Mouse (Mus musculus): ENCODE results near the gene Ggt6.

Gene Ggt6

DNA sequence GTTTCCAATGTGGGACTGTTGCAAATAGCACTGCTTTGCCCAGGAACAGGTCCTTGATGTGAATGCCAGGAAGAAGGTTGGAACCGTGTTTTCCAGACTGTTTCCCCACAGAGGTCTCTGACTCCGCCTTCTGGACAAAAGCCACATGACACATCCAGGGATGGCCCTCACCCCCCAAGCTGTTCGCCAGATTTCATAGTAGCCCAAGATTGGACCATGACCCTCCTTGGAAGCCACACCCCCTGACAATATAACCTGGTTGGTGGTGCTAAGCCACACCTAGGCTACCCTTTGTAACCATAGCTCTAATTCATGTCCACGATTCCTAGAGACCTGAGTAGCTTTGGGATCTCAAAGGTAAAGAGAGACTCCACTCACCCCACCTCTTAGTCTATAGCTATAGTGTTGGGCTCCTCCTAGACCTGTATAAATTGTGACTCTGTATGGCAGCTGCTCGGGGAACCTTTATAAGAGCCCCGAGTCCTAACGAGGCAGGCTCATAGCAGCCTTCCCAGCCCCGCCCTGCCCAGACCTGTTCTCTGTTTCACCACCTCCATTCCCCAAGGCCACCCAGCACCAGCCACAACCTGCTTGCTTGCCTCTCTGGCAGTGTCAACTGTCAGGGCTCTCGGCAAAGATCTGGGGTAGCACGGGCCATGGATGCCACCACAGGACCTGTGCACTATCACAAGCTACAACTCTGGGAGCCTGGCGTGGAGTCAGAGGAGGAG is at the start of gene Ggt6:
Ggt6 (plus strand) TSS at position 564 of the 731 bp plus-strand sequence.
- no peak for DNase-seq (ENCODE audit: low read depth)

DNA sequence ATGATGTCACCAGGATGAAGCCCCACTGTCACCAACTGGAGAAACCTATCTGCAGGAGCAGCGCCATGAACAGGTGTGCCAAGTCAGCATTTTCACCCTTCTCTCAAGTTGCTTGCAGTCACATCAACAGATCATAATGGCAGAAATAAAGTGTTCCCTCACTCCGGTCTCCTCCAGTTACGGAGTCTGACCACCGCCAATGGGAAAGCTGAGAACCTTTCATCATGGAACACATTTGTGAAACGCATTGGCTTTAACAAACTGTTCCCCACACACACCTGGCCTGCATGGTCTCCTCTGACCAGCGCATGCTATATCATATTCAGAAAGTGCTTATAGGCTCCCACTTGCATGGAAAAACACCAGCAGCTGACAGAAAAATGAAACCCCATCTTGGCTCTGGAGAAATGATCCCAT is 47.2 kb upstream of the Ggt6 start:
- DNase-seq (ENCODE audit: low read depth): no peak

DNA sequence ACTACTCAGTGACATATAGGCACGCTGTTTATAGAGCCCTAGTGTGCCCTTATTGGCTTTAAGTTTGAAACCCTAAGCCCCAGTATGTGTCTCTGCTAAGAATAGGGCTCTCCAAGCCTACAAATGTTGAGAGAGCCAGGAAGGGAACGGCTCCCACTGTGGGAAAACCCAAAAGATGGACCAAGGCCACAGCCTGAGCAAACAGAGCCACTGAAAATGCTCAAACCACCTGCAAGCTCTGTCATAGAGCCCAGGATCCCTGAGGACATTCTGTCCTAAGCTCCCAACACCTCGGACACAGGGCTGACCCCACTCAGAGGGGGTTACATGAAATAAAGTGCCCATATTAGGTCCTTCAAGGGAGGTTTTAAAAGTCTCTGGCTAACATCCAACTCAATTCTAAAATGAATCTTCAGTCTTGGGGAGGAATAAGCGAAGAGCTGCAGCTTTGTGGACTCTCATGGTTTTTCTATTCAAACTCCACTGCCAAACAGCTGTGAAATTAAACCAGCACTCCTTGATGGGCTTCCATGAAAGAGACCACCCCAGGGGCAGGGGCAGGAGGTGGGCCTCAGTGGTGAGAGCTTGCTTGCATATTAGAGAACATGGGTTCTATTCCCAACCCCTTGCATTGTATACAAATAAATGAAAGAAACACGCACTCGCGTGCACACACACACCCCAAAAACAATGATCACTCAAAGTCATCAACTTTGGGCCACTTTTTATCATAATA is 45.8 kb upstream of the Ggt6 start:
- DNase-seq (ENCODE audit: low read depth): no peak

DNA sequence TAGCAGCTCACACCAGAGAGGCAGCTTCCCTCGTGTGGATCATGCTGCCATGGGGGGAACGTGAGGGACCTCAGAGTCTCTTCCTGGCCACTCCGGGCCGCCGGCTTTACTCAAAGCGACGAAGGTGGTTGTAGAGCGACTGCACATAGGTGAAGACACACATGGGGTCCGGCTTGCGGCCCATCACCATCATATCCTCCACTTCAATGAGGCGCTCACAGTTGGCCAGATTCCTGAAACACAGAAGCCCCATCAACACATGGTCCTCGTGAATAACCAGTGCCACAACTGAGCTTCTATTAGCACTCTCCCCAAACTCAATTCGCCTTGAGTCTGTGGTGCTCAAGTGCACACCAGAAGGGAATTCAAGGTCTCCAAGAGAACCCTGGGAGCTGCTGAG is 44.1 kb upstream of the Ggt6 start:
- no peak for DNase-seq (ENCODE audit: low read depth)

DNA sequence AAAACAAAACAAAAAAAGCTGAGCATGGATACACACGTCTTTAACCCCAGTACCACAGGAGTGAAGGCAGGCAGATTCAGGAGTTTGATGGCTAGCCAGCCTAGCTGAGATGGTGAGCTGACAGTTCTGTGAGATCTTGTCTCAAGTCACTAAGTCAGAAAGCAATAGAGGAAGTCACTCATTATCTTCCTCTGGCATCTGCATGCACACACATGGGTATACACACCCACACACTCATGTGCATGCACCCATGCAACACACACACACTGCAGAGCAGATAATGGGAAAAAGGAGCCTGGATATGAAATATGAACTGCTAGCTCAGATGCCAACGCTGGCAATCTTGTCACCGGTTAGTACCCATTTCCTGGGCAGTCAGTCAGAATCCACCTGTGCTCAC is 42.1 kb upstream of the Ggt6 start:
- DNase-seq (ENCODE audit: low read depth): no peak

DNA sequence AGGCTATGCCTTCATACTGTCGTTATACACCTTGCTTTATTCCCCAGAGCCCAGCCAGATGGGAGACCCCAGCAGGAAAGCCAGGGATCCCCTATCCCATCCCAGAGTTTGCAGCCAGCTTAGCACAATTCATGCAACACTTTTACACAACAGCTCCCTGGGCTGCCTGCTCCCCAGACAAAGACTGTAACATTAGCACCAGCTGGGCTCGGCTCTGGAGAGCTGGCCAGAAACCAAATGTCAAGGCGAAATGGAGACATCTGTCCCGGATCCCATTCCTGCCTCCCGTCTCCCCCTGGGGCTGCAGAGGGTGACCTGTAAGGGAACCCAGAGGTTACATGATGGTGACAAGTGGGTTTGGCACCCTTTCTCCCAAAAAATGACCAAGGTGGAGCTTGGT is 41.7 kb upstream of the Ggt6 start:
- DNase-seq (ENCODE audit: low read depth): no peak

DNA sequence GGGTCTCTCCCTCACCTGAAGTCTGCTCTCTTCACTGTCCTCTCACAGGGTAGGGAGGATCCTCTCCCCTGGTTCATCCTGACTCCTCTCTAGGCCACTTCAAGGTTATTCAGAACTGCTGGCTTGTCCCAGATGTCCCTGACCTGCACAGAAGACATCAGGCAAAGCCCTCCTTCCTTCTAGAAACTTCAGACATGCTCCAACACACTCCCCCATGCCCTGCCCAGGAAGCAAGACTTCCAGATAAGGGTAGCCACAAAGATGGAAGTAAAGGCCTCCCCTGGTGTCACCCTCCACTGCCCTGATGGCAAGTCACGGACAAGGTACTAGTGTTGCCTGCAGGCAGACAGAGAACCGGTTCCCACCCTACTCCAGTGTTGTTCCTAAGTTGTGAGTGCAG is 40.6 kb upstream of the Ggt6 start:
- no peak for DNase-seq (ENCODE audit: low read depth)

DNA sequence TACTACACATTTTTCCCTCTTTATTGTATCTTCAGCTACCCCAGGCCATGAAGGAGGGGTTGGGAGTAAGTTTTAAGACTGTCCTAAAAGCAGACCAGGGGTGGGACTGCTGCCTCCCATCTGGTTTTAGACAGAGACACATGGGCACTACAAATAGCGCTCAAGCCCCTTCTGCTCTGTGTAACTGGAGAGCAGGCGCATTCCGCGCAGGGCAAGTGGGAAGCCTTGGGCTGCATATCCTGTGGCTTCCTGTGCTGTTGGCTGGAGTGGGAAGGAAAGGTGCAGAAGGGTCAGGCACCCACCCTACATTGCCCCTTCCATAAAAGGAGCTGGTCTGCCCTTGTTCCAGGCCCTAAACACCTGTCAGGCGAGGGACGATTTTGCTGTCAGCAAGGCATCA is 39.7 kb upstream of the Ggt6 start:
- no peak for DNase-seq (ENCODE audit: low read depth)

DNA sequence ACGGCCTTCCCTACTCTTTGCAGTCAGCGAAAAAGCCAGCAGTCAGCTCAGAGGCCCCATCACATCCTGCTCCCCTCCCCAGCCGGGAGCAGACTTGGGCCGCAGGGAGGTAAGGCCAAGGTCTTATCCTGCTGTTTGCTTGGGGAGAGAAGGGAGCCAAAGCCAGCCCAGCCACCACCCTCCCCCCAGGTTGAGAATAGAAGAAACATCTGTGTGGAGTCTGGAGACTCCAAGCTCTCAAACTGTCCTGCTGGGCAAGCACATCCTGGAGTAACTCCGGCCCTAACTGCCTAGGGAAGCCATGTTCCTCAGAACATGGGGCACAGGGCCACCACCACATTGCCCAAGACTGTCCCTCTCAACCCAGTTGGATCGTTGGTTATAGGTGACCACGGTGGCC is 38.7 kb upstream of the Ggt6 start:
- DNase-seq (ENCODE audit: low read depth): no peak

DNA sequence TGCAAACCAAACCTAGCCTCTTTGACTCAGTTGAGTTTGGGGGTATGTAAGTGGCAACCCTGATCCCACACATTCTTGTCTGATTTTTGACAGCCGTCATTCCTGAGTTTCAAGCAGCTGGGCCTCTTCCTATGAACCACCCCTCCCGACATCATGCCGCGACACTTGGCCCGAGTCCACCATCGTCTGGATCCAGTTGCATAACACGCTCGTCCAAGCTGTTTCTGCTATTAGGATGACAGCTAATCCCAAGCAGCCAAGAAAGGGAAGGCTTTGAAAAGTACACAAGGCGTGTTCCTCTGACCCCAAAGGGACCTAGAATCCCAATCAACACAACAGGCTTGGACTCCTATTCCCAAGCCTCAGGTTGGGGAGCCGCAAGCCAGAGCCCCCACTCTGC is 38.3 kb upstream of the Ggt6 start:
- DNase-seq (ENCODE audit: low read depth): peak; percentile 16

DNA sequence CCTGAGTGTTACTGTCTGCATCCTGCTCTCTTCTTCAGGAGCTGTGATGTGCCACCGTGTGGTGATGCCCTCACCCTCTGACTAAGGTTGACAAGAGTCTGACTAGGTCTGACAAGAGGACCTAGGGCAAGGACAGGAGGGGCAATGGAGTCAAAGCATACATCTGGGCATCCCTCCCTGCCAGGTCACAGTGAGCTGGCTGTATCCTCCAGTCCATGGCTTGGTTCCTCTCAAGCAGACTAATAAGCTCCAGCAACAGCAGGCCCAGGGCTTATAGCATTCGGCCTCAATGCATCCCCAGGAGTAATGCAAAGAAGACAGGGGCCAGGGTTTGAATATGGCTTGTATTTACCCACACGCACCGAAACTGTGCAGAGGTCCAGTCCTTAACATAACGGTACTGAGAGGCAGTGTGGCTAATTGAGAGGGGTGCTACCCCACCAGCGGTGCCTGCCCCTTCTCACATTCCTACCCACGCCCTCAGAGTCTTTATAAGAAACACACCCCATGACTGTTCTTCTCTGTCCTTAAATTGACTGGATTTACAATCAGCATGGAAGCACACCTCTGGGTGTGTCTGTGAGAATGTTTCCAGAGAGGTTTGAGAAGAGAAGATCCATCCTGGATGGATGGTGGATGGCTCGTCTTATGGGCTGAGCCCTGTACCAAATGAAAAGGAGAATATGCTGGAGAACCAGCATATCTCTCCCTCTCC is 37.4 kb upstream of the Ggt6 start:
- no peak for DNase-seq (ENCODE audit: low read depth)

DNA sequence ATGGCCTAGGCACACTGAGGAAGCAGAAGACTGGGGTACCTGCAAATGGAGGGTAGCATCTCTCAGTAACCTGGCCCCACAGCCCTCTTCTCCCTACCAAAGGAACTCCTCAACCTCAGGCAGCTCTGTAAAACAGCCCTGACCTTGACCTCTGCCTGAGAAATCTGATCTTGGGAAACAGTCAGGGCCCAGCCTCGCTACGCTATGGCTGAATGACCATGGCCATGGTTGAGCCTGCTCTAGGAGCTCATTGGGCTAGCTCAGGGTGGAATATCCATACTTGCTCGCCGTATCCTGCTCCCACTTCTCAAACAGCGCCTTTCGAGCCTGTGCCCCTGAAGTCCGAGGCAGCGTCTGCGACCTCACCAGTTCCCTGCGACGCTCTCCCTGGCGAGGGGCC is 34.3 kb upstream of the Ggt6 start:
- no peak for DNase-seq (ENCODE audit: low read depth)

DNA sequence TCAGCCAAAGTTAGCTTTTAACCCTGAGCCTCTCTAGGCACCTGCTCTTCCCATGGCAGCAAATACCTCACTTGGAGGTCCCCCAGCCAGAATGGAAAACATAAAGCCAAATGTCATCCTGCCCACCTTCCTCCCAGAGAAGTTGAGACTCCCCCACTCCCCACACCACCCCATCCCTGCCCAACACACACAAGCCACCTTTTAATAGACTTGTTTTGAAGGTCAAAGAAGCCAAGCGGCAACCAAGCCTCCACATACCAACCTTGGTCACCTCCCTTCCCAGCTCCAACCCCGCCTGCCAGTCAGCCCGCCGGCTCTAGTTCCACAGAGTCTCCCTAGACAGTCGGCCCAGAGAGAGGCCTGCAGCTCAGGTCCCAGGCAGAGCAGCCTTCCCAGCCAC is 33.3 kb upstream of the Ggt6 start:
- no peak for DNase-seq (ENCODE audit: low read depth)

DNA sequence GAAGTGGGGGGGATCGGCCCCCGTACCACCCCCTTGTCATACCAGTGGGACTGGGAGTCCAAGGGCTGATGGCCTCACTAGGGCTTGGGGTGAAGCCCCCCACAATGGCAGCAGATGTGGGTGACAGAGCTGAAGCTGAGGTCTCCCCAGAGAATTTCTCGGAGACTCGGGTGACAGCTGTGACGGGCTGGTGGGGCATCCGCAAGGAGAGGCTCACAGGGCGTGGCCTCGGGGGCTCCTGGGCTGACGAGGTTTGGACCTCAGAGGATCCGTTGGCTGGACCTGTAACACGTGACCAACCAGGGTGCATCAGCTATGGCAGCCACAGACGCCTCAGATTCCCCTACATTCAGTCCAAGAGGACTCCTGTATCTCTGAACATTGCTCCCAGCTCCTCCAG is 32.4 kb upstream of the Ggt6 start:
- no peak for DNase-seq (ENCODE audit: low read depth)

DNA sequence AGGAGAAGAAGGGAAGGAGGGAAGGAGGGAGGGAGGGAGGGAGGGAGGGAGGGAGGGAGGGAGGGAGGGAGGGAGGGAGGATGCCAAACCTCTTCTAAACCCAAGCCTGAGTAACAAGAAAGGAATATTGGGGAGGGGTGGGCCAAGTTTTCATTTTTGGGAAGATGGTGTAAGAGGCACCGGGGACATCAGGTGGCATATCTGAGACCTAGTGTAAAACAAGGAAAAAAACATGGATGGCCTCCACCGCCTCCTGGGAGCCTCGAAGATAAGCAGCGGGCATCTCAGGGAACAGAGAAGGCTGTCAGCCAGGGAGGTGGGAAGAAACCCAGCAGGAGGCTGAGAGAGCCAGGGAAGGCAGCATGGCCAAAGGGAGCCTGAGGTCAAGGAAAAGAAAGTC is 29.8 kb upstream of the Ggt6 start:
- DNase-seq (ENCODE audit: low read depth): no peak

DNA sequence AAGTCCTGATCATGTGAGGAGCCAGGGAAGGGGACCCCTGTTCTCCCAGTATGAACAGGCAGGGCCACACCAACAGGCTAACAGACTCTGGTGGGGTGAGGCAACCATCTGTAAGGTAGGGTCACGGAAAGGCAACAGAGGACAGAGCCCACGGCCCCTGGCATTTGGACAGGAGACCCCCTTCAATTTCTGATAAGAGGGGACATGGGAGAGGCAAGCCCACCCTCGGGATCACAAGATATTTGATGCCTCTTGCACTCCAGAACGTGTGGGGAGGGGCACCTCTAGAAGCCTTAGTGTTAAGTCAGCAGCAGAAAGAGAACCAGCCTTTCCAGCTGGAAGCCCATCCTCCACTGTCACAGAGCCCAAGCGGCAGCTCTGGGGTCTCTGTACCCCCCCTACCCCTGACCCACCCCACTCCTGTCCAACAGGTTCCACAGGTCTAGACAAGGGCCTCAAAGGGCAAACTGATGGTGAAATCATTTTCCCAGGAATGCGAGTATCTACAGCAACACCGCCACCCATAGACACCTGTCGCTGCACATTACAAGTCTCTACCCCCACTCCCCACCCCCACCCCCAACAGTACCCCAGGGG is 29.1 kb upstream of the Ggt6 start:
- no peak for DNase-seq (ENCODE audit: low read depth)

DNA sequence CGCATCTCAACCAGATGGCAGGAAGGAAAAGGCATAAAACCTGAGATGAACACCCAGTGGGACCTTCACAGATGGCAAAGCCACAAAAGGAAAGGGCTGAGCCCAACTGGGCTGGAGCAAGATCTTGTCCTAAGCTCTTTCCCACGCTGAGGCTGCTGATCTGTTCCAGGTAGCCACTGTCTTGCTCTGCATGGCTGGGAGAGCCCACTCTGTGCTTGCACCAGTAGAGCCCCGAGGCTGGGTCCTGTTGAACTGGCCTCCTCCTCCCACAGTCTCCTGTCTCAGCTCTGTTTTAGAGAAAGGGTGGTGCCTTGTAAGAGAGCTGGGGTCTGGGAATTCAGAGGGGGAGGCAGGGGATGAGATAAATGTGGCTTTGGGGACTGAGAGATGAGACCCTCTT is 28.2 kb upstream of the Ggt6 start:
- no peak for DNase-seq (ENCODE audit: low read depth)

DNA sequence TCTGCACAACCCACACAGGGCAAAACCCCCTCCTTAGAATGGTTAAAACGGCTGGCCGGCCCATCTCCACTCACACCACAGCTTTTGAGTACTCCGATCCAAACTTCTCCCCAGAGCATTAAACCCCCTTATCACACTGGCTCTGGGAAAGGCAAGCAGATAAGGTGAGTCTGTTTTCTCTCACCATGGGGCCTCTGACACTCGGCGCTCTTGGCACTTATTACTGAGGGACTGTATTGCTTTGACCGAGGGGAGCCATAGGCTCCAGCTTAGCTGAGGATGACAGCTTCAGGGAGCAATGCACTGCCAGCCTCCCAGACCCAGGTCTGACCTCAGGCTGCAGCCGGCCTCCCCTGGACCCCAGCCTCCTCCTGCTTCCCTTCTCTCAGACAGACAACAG is 27.8 kb upstream of the Ggt6 start:
- DNase-seq (ENCODE audit: low read depth): no peak

DNA sequence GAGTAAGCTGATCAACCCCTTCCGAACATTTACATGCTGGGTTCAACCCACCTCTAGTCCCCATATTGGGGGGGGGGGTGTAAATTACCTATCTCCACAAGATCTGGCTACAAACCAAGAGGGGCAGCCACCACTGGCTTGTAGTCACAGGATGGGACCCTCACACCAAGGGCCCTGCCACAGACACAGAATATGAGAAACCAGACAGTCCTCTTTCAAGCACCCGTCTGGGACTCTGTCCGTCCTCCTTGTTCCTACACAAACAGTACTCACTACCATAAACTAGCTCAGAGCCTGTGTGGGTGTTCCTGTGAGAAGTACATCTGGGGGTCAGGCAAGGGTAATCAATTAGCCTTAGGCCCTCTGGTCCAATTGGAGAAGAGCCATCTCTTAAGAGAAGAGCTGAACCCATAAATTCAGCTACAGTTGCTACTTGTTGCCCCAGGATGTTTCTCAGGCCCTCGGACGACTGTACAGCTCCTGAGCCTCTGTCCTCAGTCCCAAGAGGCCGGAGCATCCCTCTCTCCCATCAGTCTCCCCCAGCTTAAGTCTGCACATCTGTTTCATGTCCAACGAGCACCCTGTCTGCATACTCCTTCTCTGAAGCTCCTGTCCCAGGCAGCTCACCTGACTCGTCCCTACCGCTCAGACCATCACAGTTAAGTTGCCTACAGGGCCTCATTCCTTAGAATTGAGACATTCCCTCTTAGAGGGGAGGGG is 26.7 kb upstream of the Ggt6 start:
- DNase-seq (ENCODE audit: low read depth): no peak

DNA sequence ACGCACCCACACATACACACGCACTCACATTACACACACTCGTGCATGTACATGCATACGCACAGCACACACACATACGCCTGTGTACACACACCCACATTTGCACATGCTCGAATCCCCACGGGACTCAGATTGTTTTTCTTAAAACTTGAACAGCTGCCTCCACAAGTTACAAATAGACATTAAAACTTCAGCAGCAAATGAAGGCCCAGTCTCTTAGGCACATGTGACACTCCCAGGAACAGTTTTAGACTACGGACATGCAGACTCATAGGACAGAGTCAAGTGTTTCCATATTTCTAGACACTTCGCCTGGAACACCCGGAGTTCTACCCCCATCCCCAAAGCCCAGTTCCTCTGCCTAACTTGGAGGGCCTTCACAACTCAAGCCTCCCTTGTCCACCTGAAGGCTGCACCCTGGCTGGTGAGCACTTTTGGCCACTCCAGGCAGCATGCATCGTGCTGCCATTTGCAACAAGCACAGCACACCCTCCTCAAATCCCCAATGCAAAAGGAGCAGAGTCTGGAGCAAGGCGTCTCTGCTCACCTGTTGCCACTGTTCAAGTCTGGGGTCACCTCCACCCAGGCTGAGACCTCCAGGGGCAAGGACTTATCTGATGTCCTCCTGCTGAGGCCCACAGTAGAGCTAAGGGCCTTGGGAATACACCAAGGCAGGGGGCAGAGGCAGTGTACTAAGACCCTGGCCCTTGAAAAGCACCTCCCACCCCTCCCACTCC is 25.5 kb upstream of the Ggt6 start:
- DNase-seq (ENCODE audit: low read depth): no peak

DNA sequence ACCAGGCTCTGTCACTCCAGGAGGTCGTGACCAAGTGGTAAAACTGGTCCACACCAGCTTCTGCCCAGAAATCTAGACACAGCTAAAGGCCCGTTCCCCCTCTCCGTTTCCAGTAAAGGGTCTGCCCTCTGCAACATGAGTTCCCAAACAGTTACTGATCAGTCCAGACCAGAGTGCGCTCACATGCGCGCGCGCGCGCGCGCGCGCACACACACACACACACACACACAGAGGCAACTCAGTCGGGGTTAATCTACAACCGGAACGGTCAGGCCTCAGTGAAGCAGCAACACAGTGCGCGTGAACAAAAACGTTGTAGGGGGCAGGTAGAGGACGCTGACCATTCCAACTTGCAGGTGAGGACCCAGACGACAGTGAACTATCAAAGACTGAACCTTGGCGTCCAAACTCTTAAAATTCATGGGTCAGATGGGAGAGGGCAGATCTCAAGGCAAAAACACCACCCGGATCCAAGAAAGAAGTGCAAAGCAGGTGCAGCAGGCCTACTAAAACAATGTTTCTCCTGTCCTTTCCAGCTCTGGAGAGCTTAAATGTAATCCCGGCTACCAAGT is 24.7 kb upstream of the Ggt6 start:
- no peak for DNase-seq (ENCODE audit: low read depth)

All from fibroblast of lung, adult 2 months (primary cell).